Mouse (Mus musculus): Measurements from ENCODE around the gene Far2. TPM values are rescaled to one million over a fixed set of nuclear protein-coding genes. Genes with fewer than 3 reads are reported as not detected.

The Far2 gene
- polyA plus RNA-seq, 1 experiment from 2014 or later = 1.4 TPM

GRCm38 (mm10) chr6:148083864-148084263 is 36.8 kb downstream of the Far2 start:
- Histone ChIP-seq H3K9me3 (no peaks in the 10 kb centered on the region), H3K36me3 (no peaks in the 10 kb centered on the region), H3K27me3 (replicated peaks) (no peaks in the 10 kb centered on the region), H3K4me2 (no peak overlapping the region), H3K4me3 (no peak overlapping the region), H3K4me1 (no peaks in the 10 kb centered on the region), H3K27ac (replicated peaks) (no peak overlapping the region), H3K9ac (no peak overlapping the region)
- WGBS = 82% methylated on average over 2 of the region's 2 CpGs
- ATAC-seq (ENCODE audit: extremely low read depth, insufficient number of reproducible peaks, low FRiP score, low TSS enrichment) = no peak

DNA sequence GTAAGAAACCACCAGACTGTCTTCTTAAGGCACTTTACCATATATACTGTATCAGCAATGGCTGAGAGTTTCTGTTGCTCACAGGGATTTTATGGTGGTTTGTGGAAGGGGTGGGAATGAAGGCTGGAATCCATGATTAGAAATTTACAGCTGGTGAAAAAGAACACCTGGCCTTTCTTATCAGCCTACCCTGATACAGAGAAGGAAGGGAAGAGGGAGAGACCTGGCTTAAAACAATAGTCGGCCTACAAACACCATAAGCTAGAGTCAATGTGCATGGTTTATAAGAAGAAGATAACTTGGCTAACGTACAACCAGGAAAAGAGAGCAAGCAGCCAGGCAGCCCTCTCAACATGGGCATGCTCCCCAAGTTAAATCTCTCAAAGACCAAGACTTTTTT is 37.3 kb downstream of the Far2 start:
- Histone ChIP-seq H3K9ac (no peak overlapping the region), H3K36me3 (no peaks in the 10 kb centered on the region), H3K27ac (replicated peaks) (no peak overlapping the region), H3K4me3 (no peak overlapping the region), H3K4me1 (no peaks in the 10 kb centered on the region), H3K27me3 (replicated peaks) (no peaks in the 10 kb centered on the region), H3K4me2 (no peak overlapping the region), H3K9me3 (no peaks in the 10 kb centered on the region)
- WGBS = 42% methylated on average over 2 of the region's 2 CpGs
- no peak for ATAC-seq (ENCODE audit: extremely low read depth, insufficient number of reproducible peaks, low FRiP score, low TSS enrichment)

DNA sequence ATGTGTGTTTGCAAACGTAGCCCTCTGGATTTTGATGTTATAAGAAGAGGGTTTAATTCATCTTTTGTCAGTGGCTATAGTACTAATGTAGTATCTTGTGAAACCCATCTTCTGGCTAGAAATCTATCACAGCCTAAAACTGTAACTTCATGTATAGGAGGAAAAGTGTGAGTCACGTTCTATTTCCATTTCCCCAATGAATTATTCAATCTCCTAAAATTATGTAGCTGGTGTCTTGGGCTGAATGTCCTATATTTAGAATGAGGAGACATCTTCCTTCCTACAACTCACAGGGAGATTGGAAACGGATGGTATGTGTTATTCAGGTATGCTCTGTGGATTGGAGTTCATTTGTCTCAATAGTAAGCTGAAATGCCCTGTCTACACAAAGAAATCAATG is 50.0 kb downstream of the Far2 start:
- H3K27me3 ChIP-seq (replicated peaks) = no peaks in the 10 kb centered on the region
- ATAC-seq (ENCODE audit: extremely low read depth, insufficient number of reproducible peaks, low FRiP score, low TSS enrichment) = no peak
- 54% methylated on average over 3 of the region's 3 CpGs for WGBS

DNA sequence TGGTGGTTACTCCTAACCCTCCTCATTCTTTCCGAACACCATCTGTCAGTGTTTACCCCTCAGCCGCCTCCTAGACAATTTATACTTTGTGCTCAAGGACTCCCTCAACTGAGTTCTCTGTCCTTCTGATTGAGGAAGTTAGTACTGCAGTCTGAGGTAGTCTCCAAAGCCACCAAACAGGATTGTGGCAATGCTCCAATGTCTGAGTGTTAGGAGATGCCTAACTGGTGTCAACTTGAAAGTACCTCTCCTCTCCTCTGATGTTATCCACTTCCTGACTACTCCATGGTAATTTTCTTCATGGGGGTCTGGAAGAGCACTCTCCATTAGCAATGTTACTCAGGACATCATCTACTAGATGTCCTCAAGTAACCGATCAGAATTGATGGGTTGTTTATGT is 54.9 kb downstream of the Far2 start:
- Histone ChIP-seq H3K36me3 (no peaks in the 10 kb centered on the region), H3K9ac (no peak overlapping the region), H3K9me3 (no peaks in the 10 kb centered on the region), H3K4me2 (no peak overlapping the region), H3K4me3 (no peak overlapping the region), H3K27ac (replicated peaks) (no peak overlapping the region), H3K4me1 (no peaks in the 10 kb centered on the region), H3K27me3 (replicated peaks) (no peaks in the 10 kb centered on the region)
- ATAC-seq (ENCODE audit: extremely low read depth, insufficient number of reproducible peaks, low FRiP score, low TSS enrichment) = no peak
- WGBS = 71% methylated on average over 3 of the region's 3 CpGs

More for the DNA sequence above, 50.0 kb downstream of the Far2 start:
- Histone ChIP-seq H3K4me1 (no peaks in the 10 kb centered on the region), H3K9me3 (no peaks in the 10 kb centered on the region), H3K9ac (no peak overlapping the region), H3K27ac (replicated peaks) (no peak overlapping the region), H3K4me2 (no peak overlapping the region), H3K36me3 (no peaks in the 10 kb centered on the region), H3K4me3 (no peak overlapping the region)

DNA sequence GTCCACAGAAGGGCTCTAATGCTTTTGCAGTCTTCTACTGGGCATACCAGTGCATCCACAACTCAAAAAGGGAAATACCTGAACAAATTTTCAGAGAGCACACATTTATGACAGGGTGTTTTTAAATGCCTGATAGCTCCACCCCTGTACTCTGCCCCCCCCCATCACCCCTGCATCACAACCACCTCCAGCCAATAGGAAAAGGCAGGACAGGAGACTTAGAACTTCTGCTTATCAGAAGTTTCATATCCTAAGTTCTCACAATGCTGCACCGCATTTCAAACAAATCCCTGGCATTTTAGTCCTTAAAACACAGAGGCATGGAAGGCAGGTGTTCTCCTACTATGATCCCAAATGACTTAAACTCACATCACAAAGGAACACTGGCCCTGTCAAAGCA is 55.4 kb downstream of the Far2 start:
- H3K36me3 ChIP-seq = no peaks in the 10 kb centered on the region
- no peak overlapping the region for H3K4me2 ChIP-seq
- H3K9me3 ChIP-seq = no peaks in the 10 kb centered on the region
- no peak for ATAC-seq (ENCODE audit: extremely low read depth, insufficient number of reproducible peaks, low FRiP score, low TSS enrichment)
- no peak overlapping the region for H3K4me3 ChIP-seq
- H3K27ac ChIP-seq (replicated peaks) = no peak overlapping the region
- no peaks in the 10 kb centered on the region for H3K27me3 ChIP-seq (replicated peaks)
- WGBS = 71% methylated on average over 1 of the region's 1 CpGs
- no peaks in the 10 kb centered on the region for H3K4me1 ChIP-seq
- H3K9ac ChIP-seq = no peak overlapping the region

DNA sequence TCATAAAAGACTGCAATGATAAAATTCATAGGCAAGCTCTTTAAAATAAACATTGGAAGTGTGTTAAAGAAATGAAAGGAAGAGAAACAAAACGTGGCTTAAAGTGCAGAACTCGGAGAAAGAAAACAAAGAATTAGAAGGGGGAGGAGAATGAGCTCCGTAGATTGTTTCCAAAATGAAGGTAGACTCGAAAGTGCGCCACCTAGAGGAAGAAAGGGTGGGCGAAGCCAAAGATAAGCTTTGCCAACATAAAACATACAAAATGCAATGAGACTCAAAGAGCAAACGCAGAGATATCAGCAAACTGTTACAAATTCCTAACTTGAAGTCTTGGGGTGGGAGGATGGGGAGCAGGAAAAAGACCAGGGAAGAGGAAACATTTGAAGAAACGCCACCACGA is 57.2 kb downstream of the Far2 start:
- Histone ChIP-seq H3K36me3 (no peaks in the 10 kb centered on the region), H3K4me3 (no peak overlapping the region), H3K4me1 (peaks cover 4% of the 10 kb centered on the region; the same call in 1 of the 2 replicates), H3K9me3 (no peaks in the 10 kb centered on the region), H3K9ac (no peak overlapping the region), H3K27me3 (replicated peaks) (no peaks in the 10 kb centered on the region), H3K27ac (replicated peaks) (no peak overlapping the region), H3K4me2 (no peak overlapping the region)
- ATAC-seq (ENCODE audit: extremely low read depth, insufficient number of reproducible peaks, low FRiP score, low TSS enrichment) = no peak
- WGBS = 25% methylated on average over 9 of the region's 9 CpGs

DNA sequence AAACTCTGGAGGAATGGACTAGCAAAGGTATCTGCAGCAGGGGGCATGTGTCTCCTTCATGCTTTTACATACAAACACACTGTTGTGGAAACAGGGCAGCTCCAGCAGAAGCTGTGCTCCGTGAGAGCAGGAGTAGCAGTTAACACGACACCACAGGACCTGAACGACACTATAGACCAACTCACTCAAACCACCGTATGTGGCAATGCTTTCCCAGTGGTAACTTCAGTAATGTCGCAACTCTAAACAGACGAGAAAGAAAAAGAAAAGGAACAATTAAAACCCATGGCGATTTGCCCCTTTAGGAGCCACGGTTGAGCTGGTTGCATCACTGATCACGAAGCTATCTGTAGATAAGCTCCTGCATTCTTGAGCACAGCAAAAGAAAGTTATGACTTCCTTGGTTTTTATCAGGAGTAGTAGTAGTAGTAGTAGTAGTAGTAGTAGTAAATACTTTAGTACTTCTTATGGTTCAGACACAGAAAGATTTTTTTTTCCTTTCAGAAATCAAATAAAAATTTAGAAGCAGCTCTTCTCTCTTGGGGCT is 58.7 kb downstream of the Far2 start:
- WGBS = 64% methylated on average over 9 of the region's 9 CpGs

GRCm38 (mm10) chr6:148108741-148109472 is 61.8 kb downstream of the Far2 start:
- Histone ChIP-seq H3K36me3 (no peaks in the 10 kb centered on the region), H3K27ac (replicated peaks) (no peak overlapping the region), H3K4me1 (peaks cover 4% of the 10 kb centered on the region; the same call in 1 of the 2 replicates), H3K9ac (no peak overlapping the region), H3K27me3 (replicated peaks) (no peaks in the 10 kb centered on the region), H3K4me3 (no peak overlapping the region), H3K9me3 (no peaks in the 10 kb centered on the region), H3K4me2 (no peak overlapping the region)
- no peak for ATAC-seq (ENCODE audit: extremely low read depth, insufficient number of reproducible peaks, low FRiP score, low TSS enrichment)
- 42% methylated on average over 8 of the region's 8 CpGs for WGBS

More for the DNA sequence above, 58.7 kb downstream of the Far2 start:
- H3K4me1 ChIP-seq = peaks cover 4% of the 10 kb centered on the region; the same call in 1 of the 2 replicates
- H3K27me3 ChIP-seq (replicated peaks) = no peaks in the 10 kb centered on the region
- ATAC-seq (ENCODE audit: extremely low read depth, insufficient number of reproducible peaks, low FRiP score, low TSS enrichment) = no peak
- no peaks in the 10 kb centered on the region for H3K36me3 ChIP-seq
- H3K4me3 ChIP-seq = no peak overlapping the region
- no peak overlapping the region for H3K27ac ChIP-seq (replicated peaks)
- H3K9me3 ChIP-seq = no peaks in the 10 kb centered on the region
- no peak overlapping the region for H3K4me2 ChIP-seq
- H3K9ac ChIP-seq = no peak overlapping the region

GRCm38 (mm10) chr6:148110996-148111633 is 64.1 kb downstream of the Far2 start:
- H3K4me1 ChIP-seq = peaks cover 4% of the 10 kb centered on the region; the same call in 1 of the 2 replicates
- H3K9ac ChIP-seq = no peak overlapping the region
- WGBS = 76% methylated on average over 2 of the region's 2 CpGs
- no peak overlapping the region for H3K27ac ChIP-seq (replicated peaks)
- H3K27me3 ChIP-seq (replicated peaks) = no peaks in the 10 kb centered on the region
- H3K36me3 ChIP-seq = no peaks in the 10 kb centered on the region
- no peak for ATAC-seq (ENCODE audit: extremely low read depth, insufficient number of reproducible peaks, low FRiP score, low TSS enrichment)
- H3K9me3 ChIP-seq = no peaks in the 10 kb centered on the region
- H3K4me2 ChIP-seq = no peak overlapping the region
- H3K4me3 ChIP-seq = no peak overlapping the region

GRCm38 (mm10) chr6:148116371-148116770 is 69.3 kb downstream of the Far2 start:
- H3K4me3 ChIP-seq = no peak overlapping the region
- H3K4me2 ChIP-seq = no peak overlapping the region
- H3K9ac ChIP-seq = no peak overlapping the region
- H3K27me3 ChIP-seq (replicated peaks) = no peaks in the 10 kb centered on the region
- 48% methylated on average over 5 of the region's 5 CpGs for WGBS
- no peaks in the 10 kb centered on the region for H3K9me3 ChIP-seq
- no peaks in the 10 kb centered on the region for H3K4me1 ChIP-seq
- ATAC-seq (ENCODE audit: extremely low read depth, insufficient number of reproducible peaks, low FRiP score, low TSS enrichment) = no peak
- H3K27ac ChIP-seq (replicated peaks) = no peak overlapping the region
- no peaks in the 10 kb centered on the region for H3K36me3 ChIP-seq

DNA sequence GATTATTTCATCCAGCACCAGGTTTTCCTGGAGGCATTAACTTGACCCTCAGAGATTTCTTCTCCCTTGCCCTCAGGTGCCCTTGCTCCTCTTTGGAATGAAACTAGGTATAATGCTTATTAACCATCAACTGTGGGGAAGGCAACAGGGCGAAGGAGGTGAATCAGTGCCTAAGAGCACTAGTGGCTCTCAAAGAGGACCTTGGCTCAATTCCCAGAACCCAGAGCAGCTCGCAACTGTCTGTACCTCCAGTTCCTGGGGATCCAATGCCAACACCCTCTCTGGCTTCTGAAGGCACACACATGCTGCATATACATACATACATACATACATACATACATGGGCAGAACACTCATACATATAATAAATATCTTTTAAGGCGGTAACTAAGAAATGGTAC is 69.8 kb downstream of the Far2 start:
- Histone ChIP-seq H3K4me3 (no peak overlapping the region), H3K9ac (no peak overlapping the region), H3K4me2 (no peak overlapping the region), H3K27me3 (replicated peaks) (no peaks in the 10 kb centered on the region), H3K9me3 (no peaks in the 10 kb centered on the region), H3K4me1 (no peaks in the 10 kb centered on the region), H3K36me3 (no peaks in the 10 kb centered on the region), H3K27ac (replicated peaks) (no peak overlapping the region)
- WGBS = 64% methylated on average over 3 of the region's 3 CpGs
- ATAC-seq (ENCODE audit: extremely low read depth, insufficient number of reproducible peaks, low FRiP score, low TSS enrichment) = no peak

DNA sequence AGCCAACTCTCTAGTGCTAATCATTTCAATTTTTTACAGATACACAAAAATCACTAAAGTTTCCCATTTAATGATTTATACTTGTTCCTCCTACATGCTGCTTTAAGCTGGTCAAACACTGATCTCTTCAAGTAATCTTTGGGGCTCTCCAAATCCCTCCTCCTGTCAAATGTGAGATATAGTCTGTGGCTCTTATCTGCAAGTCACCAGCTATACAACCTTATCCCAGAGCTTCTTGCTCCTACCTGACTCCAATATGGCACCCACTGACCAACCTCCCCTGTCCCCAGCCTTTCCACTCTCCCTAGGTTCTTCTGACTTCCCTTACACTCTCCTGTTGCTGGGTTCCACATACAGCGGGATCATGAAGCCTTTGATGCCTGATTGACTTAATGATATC is 70.6 kb downstream of the Far2 start:
- WGBS = 86% methylated on average over 1 of the region's 1 CpGs
- no peak overlapping the region for H3K27ac ChIP-seq (replicated peaks)
- no peaks in the 10 kb centered on the region for H3K27me3 ChIP-seq (replicated peaks)

More for the DNA sequence above, 70.6 kb downstream of the Far2 start:
- ATAC-seq (ENCODE audit: extremely low read depth, insufficient number of reproducible peaks, low FRiP score, low TSS enrichment) = no peak
- H3K4me2 ChIP-seq = no peak overlapping the region
- no peaks in the 10 kb centered on the region for H3K9me3 ChIP-seq
- H3K36me3 ChIP-seq = no peaks in the 10 kb centered on the region
- no peak overlapping the region for H3K9ac ChIP-seq
- no peak overlapping the region for H3K4me3 ChIP-seq
- no peaks in the 10 kb centered on the region for H3K4me1 ChIP-seq
